Mouse (Mus musculus) limb, embryonic 14.5 days (tissue): Measurements from ENCODE around the gene Plekhh1. TPM values are rescaled to one million over a fixed set of nuclear protein-coding genes. Genes with fewer than 3 reads are reported as not detected.

ENCODE experiments used
- ATAC-seq: fragments of 200-750 bp; cut with Nextera tagmentation; 2 replicates; pipeline ENCODE4 v1.8.0; 2017; ENCODE audit warnings: low read depth, moderate number of reproducible peaks, moderate TSS enrichment; ENCODE audit not compliant: low FRiP score
- DNase-seq: peaks from one replicate; pipeline ENCODE4 v3.0.0-alpha.2; 2015; ENCODE audit warnings: low spot score
- H3K27ac ChIP-seq: fragments of 300-500 bp; sonication (generic); replicated peaks from 2 replicates; pipeline ENCODE4 v1.5.1; 2014; ENCODE audit warnings: low read depth, mild to moderate bottlenecking, low read length, moderate library complexity, mixed read lengths
- H3K27me3 ChIP-seq: fragments of 300-500 bp; sonication (generic); 2 replicates; pipeline ENCODE4 v1.6.1; 2014; ENCODE audit warnings: low read length, mixed read lengths; ENCODE audit not compliant: control insufficient read depth, insufficient read depth
- H3K36me3 ChIP-seq: fragments of 300-500 bp; sonication (generic); 2 replicates; pipeline ENCODE4 v1.6.1; 2014; ENCODE audit warnings: mild to moderate bottlenecking, low read length, moderate library complexity, mixed read lengths; ENCODE audit not compliant: control insufficient read depth, insufficient read depth
- H3K4me1 ChIP-seq: fragments of 300-500 bp; sonication (generic); 2 replicates; pipeline ENCODE4 v1.6.1; 2014; ENCODE audit warnings: antibody characterized with exemption, low read length, mixed read lengths; ENCODE audit not compliant: control insufficient read depth, insufficient read depth
- H3K4me2 ChIP-seq: fragments of 300-500 bp; sonication (generic); replicated peaks from 2 replicates; pipeline ENCODE4 v1.6.1; 2014; ENCODE audit warnings: low read depth, mild to moderate bottlenecking, low read length, moderate library complexity; ENCODE audit not compliant: severe bottlenecking
- H3K4me3 ChIP-seq: fragments of 300-500 bp; sonication (generic); replicated peaks from 2 replicates; pipeline ENCODE4 v1.5.1; 2014; ENCODE audit warnings: low read length
- H3K9ac ChIP-seq: fragments of 300-500 bp; sonication (generic); 2 replicates; pipeline ENCODE4 v1.6.1; 2014; ENCODE audit warnings: mild to moderate bottlenecking, low read depth, low read length, moderate library complexity; ENCODE audit not compliant: severe bottlenecking
- H3K9me3 ChIP-seq: fragments of 300-500 bp; sonication (generic); 2 replicates; pipeline ENCODE4 v1.6.1; 2016; ENCODE audit warnings: low read length; ENCODE audit not compliant: control insufficient read depth
- POLR2A ChIP-seq: fragments of 200-500 bp; IDR thresholded peaks from 2 replicates; pipeline ENCODE4 v1.8.0; 2012; ENCODE audit warnings: inconsistent platforms, mild to moderate bottlenecking, moderate library complexity, borderline replicate concordance; ENCODE audit not compliant: insufficient read depth, insufficient read length; ENCODE audit errors: extremely low read depth
- WGBS: fragments of 180-500 bp; shearing (Covaris S2); extraction: QIAGEN DNeasy Blood & Tissue Kit; methylation state at CpG from one replicate; pipeline ENCODE4 v1.1.7; 2014; 5-methylcytosine and 5-hydroxymethylcytosine counted together
- polyA plus RNA-seq, 2 experiments: library from polyadenylated mRNA; depleted of rRNA in 1 of 2; stranded (reverse) in 1 of 2; unstranded in 1 of 2; fragments of >200 nt; fragmentation: Nextera tagmentation in 1 of 2; extraction: Ambion mirVana in 1 of 2; gene quantifications; 2 replicates each; pipeline versions ENCODE4 v1.2.1 to v1.2.3; 2012 to 2014

Gene Plekhh1
- polyA plus RNA-seq (2012; rRNA removed) (4.9 and 5.1 TPM in 2 replicates), polyA plus RNA-seq (2014; fragmentation: Nextera tagmentation; extraction: Ambion mirVana) (2.3 and 2.5 TPM in 2 replicates)

- under 1% methylated on average over 54 of the region's 80 CpGs for WGBS
- peak within 1 kb of the TSS; percentile 81 for H3K9ac ChIP-seq
- no peaks in the 10 kb centered on the region for H3K36me3 ChIP-seq
- H3K4me1 ChIP-seq, result peaks cover 12% of the 10 kb centered on the region
- no peaks in the 10 kb centered on the region for H3K27me3 ChIP-seq
- ATAC-seq, result peak; percentile 78
- 0 out of 2 replicates have a peak, but pooled peaks have one; percentile 45 for TF ChIP-seq POLR2A
- H3K27ac ChIP-seq, result no peak within 1 kb of the TSS
- no peaks in the 10 kb centered on the region for H3K9me3 ChIP-seq
- DNase-seq, result peak; percentile 44
- H3K4me2 ChIP-seq, result peak within 1 kb of the TSS; percentile 99
- H3K4me3 ChIP-seq, result peak within 1 kb of the TSS; percentile 76
Observed at GRCm38 (mm10) chr12:79028911-79029861, at the start of gene Plekhh1. Gene Plekhh1 (plus strand): TSS chr12:79029163.

GRCm38 (mm10) chr12:78980683-78981091 is 48.3 kb upstream of the Plekhh1 start:
- ATAC-seq (no peak), DNase-seq (no peak)
- Histone ChIP-seq H3K36me3 (no peaks in the 10 kb centered on the region), H3K4me1 (no peaks in the 10 kb centered on the region), H3K4me3 (no peak overlapping the region), H3K4me2 (no peak overlapping the region), H3K9me3 (no peaks in the 10 kb centered on the region), H3K27me3 (no peaks in the 10 kb centered on the region), H3K27ac (no peak overlapping the region), H3K9ac (no peak overlapping the region)
- TF ChIP-seq POLR2A, result no peak
- WGBS, result 65% methylated on average over 5 of the region's 5 CpGs

DNA sequence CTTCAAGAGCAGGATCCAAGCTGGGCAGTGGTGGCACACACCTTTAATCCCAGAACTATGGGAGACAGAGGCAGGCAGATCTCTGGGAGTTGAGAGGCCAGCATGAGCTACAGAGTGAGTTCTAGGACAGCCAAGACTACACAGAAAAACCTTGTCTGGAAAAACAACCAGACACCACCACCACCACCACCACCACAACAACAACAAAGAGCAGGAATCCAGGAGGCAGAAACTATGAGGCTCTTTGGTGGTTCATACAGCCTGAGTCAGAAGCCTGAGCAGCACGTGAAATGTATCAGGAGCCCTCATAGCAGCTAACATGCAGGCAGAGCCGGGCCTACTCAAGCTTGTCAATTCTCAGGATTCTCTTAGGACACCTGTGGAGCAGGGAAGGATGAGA is 47.8 kb upstream of the Plekhh1 start:
- Histone ChIP-seq H3K9ac (no peak overlapping the region), H3K36me3 (no peaks in the 10 kb centered on the region), H3K4me2 (no peak overlapping the region), H3K4me3 (no peak overlapping the region), H3K4me1 (no peaks in the 10 kb centered on the region), H3K9me3 (no peaks in the 10 kb centered on the region), H3K27me3 (no peaks in the 10 kb centered on the region), H3K27ac (no peak overlapping the region)
- ATAC-seq, result no peak
- WGBS, result 92% methylated on average over 2 of the region's 2 CpGs
- no peak for TF ChIP-seq POLR2A
- DNase-seq, result no peak

- Histone ChIP-seq H3K4me2 (no peak overlapping the region), H3K9ac (no peak overlapping the region), H3K27ac (no peak overlapping the region), H3K4me1 (no peaks in the 10 kb centered on the region), H3K9me3 (no peaks in the 10 kb centered on the region), H3K4me3 (no peak overlapping the region), H3K27me3 (no peaks in the 10 kb centered on the region), H3K36me3 (no peaks in the 10 kb centered on the region)
- TF ChIP-seq POLR2A, result no peak
- DNase-seq (no peak), ATAC-seq (no peak)
- WGBS, result 67% methylated on average over 9 of the region's 9 CpGs
Observed at GRCm38 (mm10) chr12:78981938-78982825, 46.8 kb upstream of the Plekhh1 start.
